Mouse (Mus musculus) urinary bladder, postnatal 10 days (tissue): Measurements from ENCODE around the gene Zbtb40.

Source experiments
- DNase-seq: peaks from one replicate; pipeline ENCODE4 v3.0.0; 2022; ENCODE audit warnings: low spot score

The Zbtb40 gene

DNA sequence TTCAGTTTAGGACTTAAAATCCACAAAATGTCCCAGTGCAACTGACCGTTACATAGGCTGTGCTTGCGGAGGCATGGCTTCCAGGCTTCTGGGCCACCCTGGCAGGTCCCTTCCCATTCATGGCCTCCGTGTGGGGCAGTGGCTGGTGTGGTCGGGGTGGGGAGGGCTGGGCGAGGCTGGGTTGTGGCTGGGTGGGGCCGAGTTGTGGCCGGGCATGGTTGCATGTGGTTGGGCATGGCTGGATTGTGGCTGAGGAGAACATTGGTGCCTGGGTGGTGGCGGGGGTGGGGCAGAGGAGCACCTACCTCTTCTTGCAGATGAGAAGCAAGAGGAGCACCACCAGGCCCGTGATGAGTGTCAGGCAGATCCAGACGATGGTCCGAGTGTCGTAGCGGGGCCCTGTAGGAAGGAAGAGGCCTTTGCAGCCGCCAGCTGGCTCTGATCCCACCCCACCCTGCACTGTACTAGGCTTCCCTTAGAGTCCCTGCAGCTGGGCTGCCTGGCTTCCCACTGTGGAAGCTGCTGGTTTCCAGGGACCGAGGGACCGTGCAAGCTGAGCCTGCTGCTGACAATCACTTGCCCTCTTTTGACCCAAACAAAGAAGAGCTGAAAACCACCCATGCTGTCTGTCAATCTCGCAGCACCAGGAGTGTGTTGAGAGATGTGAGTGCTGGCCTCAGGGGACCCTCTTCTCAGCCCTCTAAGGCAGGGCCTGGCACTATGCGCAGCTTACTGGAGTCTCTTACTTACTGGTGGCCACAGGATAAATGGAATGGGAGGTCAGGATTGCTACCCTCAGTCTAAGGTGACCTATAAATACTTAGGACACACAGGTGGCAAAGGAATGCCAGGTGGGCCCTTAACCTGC lies 113.6 kb downstream of the Zbtb40 start:
- no peak for DNase-seq

DNA sequence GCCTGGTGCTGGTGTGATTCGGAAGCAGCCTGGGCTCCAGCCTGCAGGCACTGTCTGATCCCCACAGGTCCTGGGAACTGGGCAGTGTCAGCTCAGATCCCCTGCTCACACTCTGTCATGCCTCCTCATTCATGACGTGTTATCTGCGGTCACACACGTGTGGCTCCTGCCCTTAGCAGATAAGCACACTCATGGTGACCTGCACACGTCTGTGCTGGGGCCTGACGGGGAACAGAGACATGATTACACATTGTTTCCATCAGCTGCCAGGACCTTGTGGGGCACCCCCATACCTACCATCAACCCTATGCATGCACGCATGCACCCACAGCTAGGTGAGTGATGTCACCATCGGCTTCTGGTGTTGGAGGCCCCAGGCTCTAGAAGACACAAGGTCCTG lies 118.1 kb downstream of the Zbtb40 start:
- no peak for DNase-seq
